Mouse (Mus musculus) skeletal muscle tissue, adult 2 months (tissue): ENCODE results near the gene Lrch4.

Experiments
- DNase-seq: peaks from one replicate; pipeline ENCODE4 v3.0.0-alpha.2; 2012; ENCODE audit warnings: low read depth, low spot score

Lrch4 gene

GRCm38 (mm10) chr5:137686127-137686790 is 57.3 kb downstream of the Lrch4 start:
- no peak for DNase-seq

GRCm38 (mm10) chr5:137689974-137690373 is 61.1 kb downstream of the Lrch4 start:
- no peak for DNase-seq

- DNase-seq = no peak
Observed at GRCm38 (mm10) chr5:137690531-137690930, 61.6 kb downstream of the Lrch4 start.
